Mouse (Mus musculus) Patski (cell line): ENCODE measurements at regions not wholly inside any gene's neighbourhood (a gene's known extent, or its start where the extent isn't known, plus 50 kb on each side); places are given as distances from the start of the nearest gene placed in this dataset.
A peak's percentile ranks its signal among the peaks of the same experiment; 100 is the strongest.
"Not testable (repeated sequence)": the region's sequence is repeated elsewhere in the genome, so short reads cannot be mapped to it uniquely, and the experiment has no call there.

Experiments
- ATAC-seq: fragments of 100-300 bp; one replicate; pipeline ENCODE4 v1.8.0; 2021
- CTCF ChIA-PET: fragments of 350-600 bp; sonication (Branson Sonifier 250); formaldehyde crosslinking; loops from one replicate; lab custom pipeline; 2022; ENCODE audit warnings: inconsistent platforms; lab: Charles Lee
- POLR2A ChIA-PET: fragments of 350-600 bp; sonication (Branson Sonifier 250); formaldehyde crosslinking; loops from one replicate; lab custom pipeline; 2022; ENCODE audit warnings: antibody characterized with exemption, inconsistent platforms; lab: Charles Lee
- DNase-seq: peaks from one replicate; pipeline ENCODE4 v3.0.0-alpha.2; 2011; ENCODE audit warnings: low read depth, low spot score
- H3K27me3 ChIP-seq: fragments of 371-371 bp; one replicate; pipeline ENCODE4 v1.5.1; 2021
- CTCF ChIP-seq: fragments of 100-300 bp; IDR thresholded peaks from one replicate; pipeline ENCODE4 v1.5.1; 2021
- in situ Hi-C: fragments of 300-500 bp; cut with MboI; formaldehyde crosslinking; loops from 3 replicates; pipeline ENCODE4 v1.11.1; 2018; ENCODE audit warnings: low pct_unique_long_range_greater_than_20kb, mixed read lengths

DNA sequence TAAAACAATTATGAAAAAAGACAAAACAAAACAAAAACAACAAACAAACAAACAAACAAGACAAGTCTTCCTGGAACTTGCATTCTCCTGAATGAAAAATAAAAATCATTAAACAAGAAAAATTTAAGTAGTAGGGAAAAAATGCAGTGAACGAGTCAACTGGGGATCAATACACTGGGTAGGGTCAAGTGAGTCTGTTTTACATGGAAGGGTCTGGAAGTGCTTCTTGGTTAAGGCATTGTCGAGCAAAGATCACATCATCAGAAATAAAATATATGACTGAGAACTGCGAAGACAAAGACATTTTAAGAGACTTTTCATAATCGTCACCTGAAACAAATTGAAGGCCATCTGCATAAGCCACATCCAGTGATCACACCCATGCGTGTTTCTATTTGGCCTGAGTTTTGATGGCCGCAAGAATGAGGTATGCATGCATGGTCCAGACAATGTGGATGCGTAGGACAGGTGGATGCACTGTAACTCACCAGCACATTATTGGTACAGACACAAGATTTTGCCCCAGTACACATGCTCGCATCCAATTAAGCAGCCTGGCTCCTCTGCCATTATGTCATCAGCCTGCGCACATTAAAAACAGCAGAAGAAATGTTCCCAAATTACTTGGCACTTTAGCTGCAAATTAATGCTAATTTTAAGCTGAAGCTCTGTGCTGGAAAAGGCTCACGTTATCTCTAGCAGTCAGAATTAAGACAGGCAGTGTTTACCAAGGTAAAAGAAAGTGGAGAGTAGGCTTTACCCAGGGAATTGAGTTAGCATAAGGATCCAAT is 475.3 kb downstream of the Lmo7 start:
- in situ Hi-C loops: no loop called here
- CTCF ChIA-PET: no interaction called here

DNA sequence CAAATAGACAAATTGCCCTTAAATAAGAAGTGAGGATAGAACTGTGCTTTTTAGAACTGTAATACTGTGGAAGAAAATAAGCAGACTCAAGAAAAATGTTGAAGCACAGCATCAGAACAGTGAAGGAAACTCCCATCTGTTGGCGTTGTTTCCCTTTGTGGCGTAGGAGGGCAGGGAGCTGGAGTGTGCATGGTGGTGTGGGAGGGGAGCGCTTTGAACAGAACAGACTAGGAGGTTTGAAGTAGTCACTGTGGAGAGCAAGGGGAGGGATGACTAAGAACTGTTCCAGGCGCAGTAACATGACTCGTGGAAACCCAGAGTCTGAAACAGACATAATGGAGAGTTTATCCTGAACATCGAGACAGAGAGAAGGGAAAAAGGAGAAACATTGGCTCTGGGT is 469.7 kb downstream of the Lmo7 start:
- ATAC-seq (no peak), DNase-seq (no peak)
- POLR2A ChIA-PET: no interaction called here
- CTCF ChIA-PET: no interaction called here
- H3K27me3 ChIP-seq: no peaks in the 10 kb centered on the region
- TF ChIP-seq CTCF: no peak
- in situ Hi-C loops: loop anchor here (25.0 kb wide), 2 partner anchors 313 to 788 kb away; partner anchors contain the start of gene Kctd12

More for the DNA sequence above, 475.3 kb downstream of the Lmo7 start:
- H3K27me3 ChIP-seq: no peaks in the 10 kb centered on the region
- ATAC-seq: no peak
- DNase-seq: no peak
- TF ChIP-seq CTCF: no peak
- POLR2A ChIA-PET: no interaction called here

DNA sequence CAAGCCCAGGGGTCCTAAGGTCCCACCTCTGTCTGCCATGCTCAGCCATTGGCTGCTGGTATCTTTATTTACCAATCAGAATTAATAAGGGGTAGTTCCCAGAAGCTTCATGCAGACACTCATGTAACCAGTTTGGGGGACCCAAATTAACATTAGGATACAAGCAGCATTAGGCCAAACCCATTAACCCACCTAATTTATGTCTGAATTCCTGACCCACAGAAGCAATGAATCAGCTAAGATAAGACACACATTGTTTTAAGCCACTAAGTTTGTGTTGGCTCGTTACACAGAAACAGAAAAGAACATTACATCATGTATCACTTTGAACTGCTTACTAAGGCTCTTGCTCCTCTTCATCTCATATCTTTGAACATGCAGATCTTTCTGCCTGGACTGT is 461.0 kb downstream of the Lmo7 start:
- peak; percentile 44 for ATAC-seq
- ChIA-PET CTCF (no interaction called here), POLR2A (no interaction called here)
- H3K27me3 ChIP-seq: no peaks in the 10 kb centered on the region
- in situ Hi-C loops: loop anchor here (25.0 kb wide), 2 partner anchors 322 to 797 kb away; partner anchors contain the start of gene Kctd12
- no peak for TF ChIP-seq CTCF
- DNase-seq: no peak

DNA sequence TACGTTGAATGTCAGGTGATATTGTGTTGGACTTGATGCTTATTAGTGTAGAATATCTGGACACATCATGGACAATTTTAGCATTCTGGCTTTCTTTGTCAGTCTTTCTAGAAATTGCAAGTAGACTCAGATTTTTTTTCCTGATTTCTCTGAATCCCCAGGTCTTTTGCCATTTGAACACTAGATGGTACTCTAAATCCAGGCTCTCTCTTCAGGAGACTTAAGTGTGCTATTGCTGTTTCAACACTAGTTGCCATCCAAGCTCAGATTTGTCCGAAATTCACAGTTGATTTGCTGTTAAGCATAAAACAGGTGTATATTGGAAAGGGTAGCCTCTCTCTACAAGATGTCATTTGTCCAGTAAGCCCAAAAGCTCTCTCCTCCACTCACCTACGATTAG is 451.5 kb downstream of the Lmo7 start:
- ATAC-seq: no peak
- no peak for DNase-seq
- ChIA-PET POLR2A (interaction anchor here (0.7 kb wide), 1 partner anchor 46 kb away, joined by 3 read pairs; no protein-coding TSS in a partner anchor), CTCF (interaction anchor here (0.9 to 2.8 kb wide), 4 partner anchors 8 to 328 kb away, joined by 3 to 7 read pairs (median 5); no protein-coding TSS in a partner anchor)
- in situ Hi-C loops: loop anchor here (25.0 kb wide), 2 partner anchors 331 to 806 kb away; partner anchors contain the start of gene Kctd12
- peak; percentile 55 for TF ChIP-seq CTCF
- H3K27me3 ChIP-seq: no peaks in the 10 kb centered on the region

DNA sequence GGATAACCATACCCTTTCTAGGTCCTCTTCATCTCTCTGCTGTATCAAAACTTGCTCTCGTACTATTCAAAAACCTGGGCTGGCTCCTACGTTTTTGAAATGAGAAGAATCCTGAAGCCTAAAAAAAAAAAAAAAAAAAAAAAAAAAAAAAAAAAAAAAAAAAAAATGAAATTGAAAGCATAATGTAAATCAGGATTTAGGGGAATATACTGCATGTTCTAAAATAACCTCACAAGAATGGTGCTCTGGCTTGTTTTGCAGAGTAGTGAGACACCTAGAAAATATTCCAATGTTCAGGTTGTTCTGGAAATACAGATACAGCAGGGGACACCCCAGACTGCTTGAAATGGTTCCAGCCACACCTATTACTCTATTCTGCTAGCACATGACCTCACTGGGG is 442.0 kb downstream of the Lmo7 start:
- ChIA-PET CTCF (no interaction called here), POLR2A (interaction anchor here (1.0 kb wide), 1 partner anchor 11 kb away, joined by 3 read pairs; no protein-coding TSS in a partner anchor)
- TF ChIP-seq CTCF: no peak
- ATAC-seq (no peak), DNase-seq (no peak)
- in situ Hi-C loops: no loop called here
- H3K27me3 ChIP-seq: no peaks in the 10 kb centered on the region

DNA sequence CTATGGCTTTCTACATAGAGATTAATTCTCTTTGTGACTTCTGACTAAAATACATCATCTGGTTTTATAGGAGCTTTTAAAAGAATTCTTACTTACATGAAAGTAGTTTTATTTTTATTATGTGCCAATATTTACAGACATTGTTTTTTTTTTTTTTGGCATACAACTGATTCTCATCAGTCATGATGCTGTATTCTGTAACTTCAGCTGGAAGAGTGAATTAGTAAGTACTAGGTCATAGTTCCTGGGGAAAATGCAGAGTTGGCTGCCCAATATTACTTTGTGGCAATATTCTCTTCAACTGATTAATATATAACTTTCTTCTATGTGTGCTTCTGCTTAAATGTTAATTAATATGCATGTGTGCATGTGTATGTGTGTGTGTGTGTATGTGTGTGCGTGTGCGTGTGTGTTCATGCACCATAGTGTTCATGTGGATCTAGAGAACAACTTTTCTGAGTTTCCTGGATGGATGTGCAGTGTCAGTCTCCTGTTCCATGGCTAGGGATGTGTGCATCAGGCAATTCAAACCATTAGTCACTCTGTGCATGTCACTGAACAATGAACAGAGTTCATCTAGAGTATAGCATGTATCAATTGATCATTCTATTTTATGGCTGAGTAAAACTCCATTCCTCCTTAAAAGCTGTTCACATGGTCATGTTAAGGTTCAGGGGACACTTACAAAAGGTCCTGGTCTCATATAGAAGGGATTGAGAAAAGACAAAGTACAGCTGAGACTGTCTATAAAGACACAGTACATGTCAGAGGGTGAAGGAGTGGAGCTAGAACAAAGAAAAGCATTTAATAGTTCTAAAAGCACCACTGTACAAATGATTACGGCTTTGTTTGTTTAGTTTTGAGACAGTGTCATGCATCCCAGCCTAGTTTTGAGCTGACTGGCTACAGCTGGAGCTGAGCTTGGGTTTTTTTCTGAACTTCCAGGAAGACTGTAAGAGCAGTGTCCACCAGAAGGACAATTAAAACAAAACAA is 431.8 kb downstream of the Lmo7 start:
- CTCF ChIA-PET: interaction anchor here (1.2 kb wide), 1 partner anchor 8 kb away, joined by 3 read pairs; no protein-coding TSS in a partner anchor
- POLR2A ChIA-PET: interaction anchor here (1.1 to 1.3 kb wide), 2 partner anchors 10 to 210 kb away, joined by 3 read pairs; no protein-coding TSS in a partner anchor
- H3K27me3 ChIP-seq: peaks cover 2% of the 10 kb centered on the region
- in situ Hi-C loops: no loop called here
- no peak for TF ChIP-seq CTCF
- ATAC-seq (no peak), DNase-seq (no peak)

DNA sequence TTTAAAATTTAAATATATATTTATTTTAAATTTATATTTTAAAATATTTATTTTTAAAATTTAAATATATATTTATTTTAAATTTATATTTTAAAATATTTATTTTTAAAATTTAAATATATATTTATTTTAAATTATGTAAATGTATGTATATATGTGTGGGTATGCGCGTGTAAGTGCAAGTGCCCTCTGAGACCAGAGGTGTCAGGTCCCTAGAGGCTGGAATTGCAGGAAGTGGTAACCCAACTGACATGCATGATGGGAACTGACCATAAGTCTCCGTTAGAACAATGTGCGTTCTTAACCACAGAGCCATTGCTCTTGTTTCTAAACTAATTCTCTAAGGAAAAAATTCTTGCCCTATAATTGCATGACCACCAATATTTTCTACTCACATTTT is 420.7 kb downstream of the Lmo7 start:
- H3K27me3 ChIP-seq, in situ Hi-C loops, CTCF ChIA-PET, ATAC-seq, DNase-seq: not testable (repeated sequence)
- POLR2A ChIA-PET: interaction anchor here (0.7 kb wide), 1 partner anchor 834 kb away, joined by 3 read pairs; no protein-coding TSS in a partner anchor

DNA sequence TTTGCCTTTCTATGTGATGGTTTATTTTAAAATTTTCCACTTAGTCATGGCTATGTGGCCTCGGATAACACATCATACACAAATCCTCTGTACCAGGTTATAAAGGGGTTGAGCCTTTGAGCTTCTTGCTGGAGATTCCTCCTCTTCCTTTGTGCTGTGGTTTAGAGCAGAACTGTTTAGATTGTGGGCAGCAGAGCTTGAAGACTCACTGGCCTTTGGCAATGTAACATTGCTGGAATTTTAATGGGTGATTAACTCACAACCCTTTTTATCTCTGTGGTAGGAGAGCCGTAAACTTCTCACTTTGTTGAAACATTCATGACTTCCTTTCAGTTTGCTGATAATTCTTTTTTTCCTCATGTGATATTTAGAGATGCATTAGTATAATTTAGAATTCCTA is 413.0 kb downstream of the Lmo7 start:
- no peak for TF ChIP-seq CTCF

DNA sequence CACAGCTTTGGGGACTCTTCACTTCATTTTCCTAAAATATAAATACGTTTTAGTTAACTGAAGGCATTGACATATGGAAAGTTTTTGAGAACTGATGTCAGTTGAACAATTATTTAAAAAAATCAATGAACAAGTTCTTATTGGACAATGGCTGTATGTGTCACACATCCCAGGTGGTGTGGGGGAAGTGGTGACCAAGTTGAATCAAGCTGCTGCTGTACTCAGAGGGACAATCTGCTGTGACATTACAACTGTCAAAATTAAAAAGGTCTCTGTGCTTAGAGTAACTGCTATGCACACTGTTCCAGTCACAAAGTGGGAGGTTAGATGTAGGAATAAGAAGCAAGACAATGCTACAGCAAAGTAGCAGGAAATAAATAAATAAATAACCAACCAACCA is 409.2 kb downstream of the Lmo7 start:
- no peaks in the 10 kb centered on the region for H3K27me3 ChIP-seq
- POLR2A ChIA-PET: no interaction called here
- no peak for ATAC-seq
- no peak for DNase-seq
- no peak for TF ChIP-seq CTCF
- in situ Hi-C loops: no loop called here
- CTCF ChIA-PET: no interaction called here

More for the DNA sequence above, 413.0 kb downstream of the Lmo7 start:
- ATAC-seq (peak; percentile 99), DNase-seq (peak; percentile 60)
- no peaks in the 10 kb centered on the region for H3K27me3 ChIP-seq
- in situ Hi-C loops: no loop called here
- POLR2A ChIA-PET: no interaction called here
- CTCF ChIA-PET: no interaction called here

DNA sequence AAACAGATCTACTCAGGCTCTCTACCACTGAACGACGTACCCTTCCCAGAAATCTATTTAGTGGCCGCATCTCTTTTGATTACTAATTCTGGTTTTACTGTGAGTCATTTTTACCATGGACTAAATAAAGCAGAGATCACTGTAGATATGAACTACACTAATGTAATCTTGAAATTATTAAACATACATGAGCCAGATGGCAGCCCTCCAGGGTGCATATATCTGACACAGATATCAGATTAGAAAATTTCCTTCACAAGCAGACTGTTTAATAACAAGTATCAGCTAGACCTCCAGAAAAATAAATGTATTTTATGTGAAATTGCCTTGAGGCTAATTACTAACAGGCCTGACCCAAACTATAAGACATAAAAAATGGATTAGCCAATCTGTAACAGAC is 388.4 kb downstream of the Lmo7 start:
- H3K27me3 ChIP-seq: no peaks in the 10 kb centered on the region
- no peak for DNase-seq

More for the DNA sequence above, 388.4 kb downstream of the Lmo7 start:
- POLR2A ChIA-PET: no interaction called here
- CTCF ChIA-PET: no interaction called here
- in situ Hi-C loops: no loop called here
- no peak for ATAC-seq
- TF ChIP-seq CTCF: no peak
